Mouse (Mus musculus): ENCODE results near the gene Olfr986. TPM values are rescaled to one million over a fixed set of nuclear protein-coding genes. Genes with fewer than 3 reads are reported as not detected.

Gene Olfr986
- polyA plus RNA-seq, 1 experiment: not detected

GRCm38 (mm10) chr9:40229479-40229878 is 48.8 kb downstream of the Olfr986 start:
- WGBS: 43% methylated on average over 5 of the region's 5 CpGs
- no peak for TF ChIP-seq CTCF (IDR thresholded peaks at IDR 0.05; ENCODE audit: insufficient read depth, low read length)
- no peak for TF ChIP-seq POLR2A (IDR thresholded peaks at IDR 0.05; ENCODE audit: borderline replicate concordance, extremely low read depth, low read depth, low read length)
- H3K4me1 ChIP-seq (ENCODE audit: control insufficient read depth, insufficient read depth, low read length): no peaks in the 10 kb centered on the region
- no peak for DNase-seq
- no peak overlapping the region for H3K4me3 ChIP-seq (replicated peaks; ENCODE audit: extremely low read depth, low read depth, low read length)

DNA sequence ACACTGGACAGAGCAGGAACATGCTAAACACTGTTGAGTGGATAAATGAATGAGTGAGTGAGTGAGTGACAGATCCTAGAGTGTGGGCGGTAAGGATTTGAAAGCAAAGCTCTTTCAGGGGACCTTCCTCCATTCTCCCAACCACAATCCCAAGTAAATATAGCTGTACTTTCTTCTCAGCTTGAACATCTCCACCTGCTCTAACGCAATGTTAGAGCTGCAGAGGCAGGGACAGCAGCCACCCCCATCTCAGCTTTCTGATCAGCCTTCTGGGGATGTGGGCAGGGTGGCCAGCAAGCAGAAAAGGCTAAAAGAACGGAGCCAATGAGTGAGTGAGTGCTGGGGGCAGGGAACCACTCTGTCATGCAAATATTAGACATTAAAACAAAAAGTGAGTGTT is 50.3 kb downstream of the Olfr986 start:
- TF ChIP-seq CTCF (IDR thresholded peaks at IDR 0.05; ENCODE audit: insufficient read depth, low read length) (no peak), POLR2A (IDR thresholded peaks at IDR 0.05; ENCODE audit: borderline replicate concordance, extremely low read depth, low read depth, low read length) (no peak)
- no peak for DNase-seq
- no peaks in the 10 kb centered on the region for H3K4me1 ChIP-seq (ENCODE audit: control insufficient read depth, insufficient read depth, low read length)
- no peak overlapping the region for H3K4me3 ChIP-seq (replicated peaks; ENCODE audit: extremely low read depth, low read depth, low read length)
- 78% methylated on average over 3 of the region's 3 CpGs for WGBS

DNA sequence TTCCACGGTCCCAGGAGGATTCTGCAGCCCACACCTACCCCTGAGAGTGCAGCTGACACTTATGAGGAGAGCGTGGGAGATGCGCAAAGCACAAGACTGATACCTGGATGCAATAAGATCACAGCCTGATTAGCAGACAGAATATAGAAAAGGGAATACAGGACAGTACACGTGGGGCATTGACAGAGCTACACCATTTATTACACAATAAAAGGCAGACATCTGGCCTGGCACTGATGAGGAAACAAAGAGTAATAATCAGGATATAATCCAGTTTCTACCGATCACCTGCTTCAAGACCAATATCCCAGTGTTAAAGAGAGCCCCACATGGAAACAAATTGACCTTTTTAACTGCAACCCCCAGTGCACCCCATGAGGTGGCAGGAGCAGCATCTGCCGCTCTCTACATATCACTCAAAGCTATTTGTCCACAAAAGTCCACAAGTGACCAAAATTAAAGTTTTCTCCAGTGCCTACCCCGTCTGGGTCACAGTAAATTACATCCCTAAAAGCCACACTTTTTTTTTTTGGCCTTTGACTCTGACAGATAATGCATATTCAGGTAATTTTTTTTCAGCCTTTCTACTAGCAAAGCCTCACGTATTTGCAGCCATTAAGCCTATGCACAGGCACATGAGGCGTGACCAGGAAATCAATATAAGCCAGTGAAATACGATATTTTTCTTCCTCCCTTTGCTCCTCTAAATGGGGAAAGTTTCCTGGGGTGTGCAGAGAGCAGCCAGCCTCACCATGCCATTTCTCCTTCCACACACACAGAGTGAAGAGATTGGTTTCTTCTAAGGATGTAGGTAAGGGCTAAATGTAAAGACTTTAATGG is 53.7 kb downstream of the Olfr986 start:
- no peak for TF ChIP-seq CTCF (IDR thresholded peaks at IDR 0.05; ENCODE audit: insufficient read depth, low read length)
- no peak for TF ChIP-seq POLR2A (IDR thresholded peaks at IDR 0.05; ENCODE audit: borderline replicate concordance, extremely low read depth, low read depth, low read length)
- H3K4me1 ChIP-seq (ENCODE audit: control insufficient read depth, insufficient read depth, low read length): no peaks in the 10 kb centered on the region
- 71% methylated on average over 10 of the region's 10 CpGs for WGBS
- no peak overlapping the region for H3K4me3 ChIP-seq (replicated peaks; ENCODE audit: extremely low read depth, low read depth, low read length)
- no peak for DNase-seq

DNA sequence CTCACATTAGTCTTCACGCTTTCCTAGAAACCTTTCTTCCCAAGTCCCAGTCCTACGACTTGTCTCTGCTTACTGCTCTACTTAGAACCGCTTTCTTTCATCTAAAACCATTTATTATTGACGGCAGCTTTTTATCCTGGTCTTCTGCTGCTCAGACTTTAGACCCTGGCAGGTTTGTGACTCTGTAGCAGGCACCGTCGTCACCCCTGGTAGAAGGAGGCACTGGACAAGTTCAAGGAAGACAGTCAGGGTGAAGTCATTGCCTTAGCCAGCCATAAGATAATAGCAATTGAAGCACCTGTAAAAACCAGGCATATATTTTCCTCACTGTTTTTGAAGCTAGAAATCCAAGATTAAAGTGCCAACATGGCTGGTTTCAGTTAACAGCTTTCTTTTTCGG is 54.5 kb downstream of the Olfr986 start:
- no peak overlapping the region for H3K4me3 ChIP-seq (replicated peaks; ENCODE audit: extremely low read depth, low read depth, low read length)
- TF ChIP-seq POLR2A (IDR thresholded peaks at IDR 0.05; ENCODE audit: borderline replicate concordance, extremely low read depth, low read depth, low read length) (no peak), CTCF (IDR thresholded peaks at IDR 0.05; ENCODE audit: insufficient read depth, low read length) (no peak)
- DNase-seq: no peak
- WGBS: 91% methylated on average over 7 of the region's 7 CpGs
- no peaks in the 10 kb centered on the region for H3K4me1 ChIP-seq (ENCODE audit: control insufficient read depth, insufficient read depth, low read length)

Other genes starting within 250 kb of the Olfr986 start
- not detected in 2 replicates for gene Olfr974, start 243.4 kb upstream of the Olfr986 start, polyA plus RNA-seq (2012; rRNA removed)
- 0.05 TPM in 1 of 2 replicates, not detected in the other for gene Olfr975, start 228.9 kb upstream of the Olfr986 start, polyA plus RNA-seq (2012; rRNA removed)
- gene Olfr976, start 219.8 kb upstream of the Olfr986 start, polyA plus RNA-seq (2012; rRNA removed): not detected in 2 replicates
- not detected in 2 replicates for gene Olfr978, start 188.8 kb upstream of the Olfr986 start, polyA plus RNA-seq (2012; rRNA removed)
- gene Olfr979, start 177.5 kb upstream of the Olfr986 start, polyA plus RNA-seq (2012; rRNA removed): not detected in 2 replicates
- not detected in 2 replicates for gene Olfr980, start 171.3 kb upstream of the Olfr986 start, polyA plus RNA-seq (2012; rRNA removed)
- gene Olfr981, start 159.5 kb upstream of the Olfr986 start, polyA plus RNA-seq (2012; rRNA removed): not detected in 2 replicates
- not detected in 2 replicates for gene Olfr982, start 107.1 kb upstream of the Olfr986 start, polyA plus RNA-seq (2012; rRNA removed)
- gene Olfr983, start 87.3 kb upstream of the Olfr986 start, polyA plus RNA-seq (2012; rRNA removed): not detected in 2 replicates
- gene Olfr984, start 66.7 kb upstream of the Olfr986 start, polyA plus RNA-seq (2012; rRNA removed): not detected in 2 replicates
- gene Olfr985, start 50.7 kb upstream of the Olfr986 start, polyA plus RNA-seq (2012; rRNA removed): not detected in 2 replicates
- not detected in 2 replicates for gene Tmem225, start 32.8 kb upstream of the Olfr986 start, polyA plus RNA-seq (2012; rRNA removed)
- gene Zfp202, start 11.4 kb downstream of the Olfr986 start, polyA plus RNA-seq (2012; rRNA removed): 0.65 and 1.1 TPM in 2 replicates
- gene Scn3b, start 88.3 kb downstream of the Olfr986 start, polyA plus RNA-seq (2012; rRNA removed): 23.6 and 33.2 TPM in 2 replicates

All from lung, adult 2 months (tissue).